Mouse (Mus musculus): ENCODE measurements at regions not wholly inside any gene's neighbourhood (a gene's known extent, or its start where the extent isn't known, plus 50 kb on each side); places are given as distances from the start of the nearest gene placed in this dataset.

DNA sequence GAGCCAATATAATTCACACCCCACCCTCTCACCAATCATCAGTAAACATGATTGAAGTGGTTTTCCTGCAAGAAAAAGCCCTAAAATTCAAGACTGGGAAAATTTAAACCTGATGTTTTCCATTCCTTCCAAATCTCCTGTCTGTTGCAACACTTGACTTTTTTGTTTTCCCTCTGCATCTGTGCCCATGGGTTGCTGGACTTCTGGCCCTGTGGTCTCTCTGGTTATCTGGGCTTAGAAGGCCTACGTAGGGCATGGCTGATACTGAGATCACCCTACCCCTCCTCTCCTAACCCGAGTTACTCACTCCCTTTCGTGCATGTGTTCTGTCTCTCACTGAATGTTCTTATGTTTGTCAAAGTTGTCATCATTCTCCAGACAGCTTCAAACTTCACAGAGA, 87.9 kb upstream of the Ghr start:
- no peak for DNase-seq (ENCODE audit: low spot score)
- Histone ChIP-seq H3K27me3 (replicated peaks; ENCODE audit: low read depth, poor library complexity, severe bottlenecking) (no peaks in the 10 kb centered on the region), H3K9me3 (no peaks in the 10 kb centered on the region), H3K4me1 (no peaks in the 10 kb centered on the region), H3K27ac (replicated peaks) (no peak overlapping the region), H3K36me3 (replicated peaks) (no peaks in the 10 kb centered on the region), H3K4me3 (no peak overlapping the region)
- whole genome bisulfite sequencing, result 87% methylated on average over 3 of the region's 3 CpGs

DNA sequence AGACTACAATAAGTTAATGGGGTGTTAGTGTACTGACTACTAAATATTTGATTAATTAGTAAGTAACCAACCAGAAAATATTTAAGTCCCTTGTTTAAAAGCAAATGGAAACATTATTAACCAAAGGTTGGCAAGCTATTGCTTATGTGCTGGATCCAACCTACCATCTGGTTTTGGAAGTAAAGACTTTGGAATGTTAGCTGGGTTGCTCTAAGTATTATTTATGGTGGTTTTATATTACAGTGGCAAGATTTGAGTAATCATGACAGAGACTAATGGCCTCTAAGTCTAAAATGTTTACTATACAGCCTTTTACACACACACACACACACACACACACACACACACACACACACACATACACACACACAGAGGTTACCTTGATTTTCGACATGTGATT, 86.1 kb upstream of the Ghr start:
- no peak for DNase-seq (ENCODE audit: low spot score)
- H3K9me3 ChIP-seq, result no peaks in the 10 kb centered on the region
- 85% methylated on average over 1 of the region's 1 CpGs for WGBS

GRCm38 (mm10) chr15:3668863-3669262, 85.6 kb upstream of the Ghr start:
- WGBS, result 97% methylated on average over 2 of the region's 2 CpGs

More for the DNA sequence above, 86.1 kb upstream of the Ghr start:
- Histone ChIP-seq H3K4me3 (no peak overlapping the region), H3K27me3 (replicated peaks; ENCODE audit: low read depth, poor library complexity, severe bottlenecking) (no peaks in the 10 kb centered on the region), H3K36me3 (replicated peaks) (no peaks in the 10 kb centered on the region), H3K27ac (replicated peaks) (no peak overlapping the region), H3K4me1 (no peaks in the 10 kb centered on the region)

GRCm38 (mm10) chr15:3648741-3649140, 65.4 kb upstream of the Ghr start:
- no peak for DNase-seq (ENCODE audit: low spot score)
- 76% methylated on average over 1 of the region's 1 CpGs for WGBS
- no peaks in the 10 kb centered on the region for H3K4me1 ChIP-seq
- H3K36me3 ChIP-seq (replicated peaks), result no peaks in the 10 kb centered on the region
- H3K27ac ChIP-seq (replicated peaks), result no peak overlapping the region
- no peak overlapping the region for H3K4me3 ChIP-seq
- H3K27me3 ChIP-seq (replicated peaks; ENCODE audit: low read depth, poor library complexity, severe bottlenecking), result no peaks in the 10 kb centered on the region
- H3K9me3 ChIP-seq, result no peaks in the 10 kb centered on the region

More at GRCm38 (mm10) chr15:3668863-3669262, 85.6 kb upstream of the Ghr start:
- Histone ChIP-seq H3K4me1 (no peaks in the 10 kb centered on the region), H3K4me3 (no peak overlapping the region), H3K27me3 (replicated peaks; ENCODE audit: low read depth, poor library complexity, severe bottlenecking) (no peaks in the 10 kb centered on the region), H3K27ac (replicated peaks) (no peak overlapping the region), H3K9me3 (no peaks in the 10 kb centered on the region), H3K36me3 (replicated peaks) (no peaks in the 10 kb centered on the region)
- DNase-seq (ENCODE audit: low spot score), result no peak

- no peaks in the 10 kb centered on the region for H3K27me3 ChIP-seq (replicated peaks; ENCODE audit: low read depth, poor library complexity, severe bottlenecking)
- WGBS, result 71% methylated on average over 5 of the region's 5 CpGs
- H3K36me3 ChIP-seq (replicated peaks), result no peaks in the 10 kb centered on the region
- DNase-seq (ENCODE audit: low spot score), result no peak
- no peaks in the 10 kb centered on the region for H3K4me1 ChIP-seq
- no peaks in the 10 kb centered on the region for H3K9me3 ChIP-seq
- H3K4me3 ChIP-seq, result no peak overlapping the region
- H3K27ac ChIP-seq (replicated peaks), result no peak overlapping the region
These were observed 56.8 kb upstream of the Ghr start for GRCm38 (mm10) chr15:3640091-3640490.

All from embryonic facial prominence, embryonic 10.5 days (tissue).